Mouse (Mus musculus): ENCODE results near the gene Mapk1ip1l.

DNA sequence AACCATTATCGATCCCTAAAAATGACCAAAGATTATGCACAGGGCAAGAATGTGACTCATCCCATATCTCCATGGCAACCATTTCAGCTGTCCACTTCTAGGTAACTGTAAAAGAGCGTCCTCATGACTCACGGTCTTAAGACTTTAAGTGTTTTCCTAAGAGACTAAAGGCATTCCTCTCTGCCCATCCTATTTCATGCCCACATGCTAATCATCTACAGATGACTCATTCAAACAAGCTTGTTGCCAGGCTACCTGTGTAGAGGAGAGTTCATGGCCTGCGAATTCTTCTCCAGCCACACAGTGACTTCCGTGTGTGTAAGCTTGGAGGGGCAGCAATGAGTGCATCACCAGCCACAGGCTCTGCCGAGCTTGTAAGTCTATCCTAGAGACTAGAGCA is 73.6 kb downstream of the Mapk1ip1l start:
- TF ChIP-seq CTCF (IDR thresholded peaks at IDR 0.05; ENCODE audit: borderline replicate concordance, control insufficient read depth, extremely low read depth, insufficient read depth, low read length, poor library complexity) (no peak), POLR2A (IDR thresholded peaks at IDR 0.05; ENCODE audit: control insufficient read depth, extremely low read depth, insufficient read depth, low read length, poor library complexity) (no peak)

All from thymus, adult 2 months (tissue).